Mouse (Mus musculus): ENCODE data around the gene Mefv.

DNA sequence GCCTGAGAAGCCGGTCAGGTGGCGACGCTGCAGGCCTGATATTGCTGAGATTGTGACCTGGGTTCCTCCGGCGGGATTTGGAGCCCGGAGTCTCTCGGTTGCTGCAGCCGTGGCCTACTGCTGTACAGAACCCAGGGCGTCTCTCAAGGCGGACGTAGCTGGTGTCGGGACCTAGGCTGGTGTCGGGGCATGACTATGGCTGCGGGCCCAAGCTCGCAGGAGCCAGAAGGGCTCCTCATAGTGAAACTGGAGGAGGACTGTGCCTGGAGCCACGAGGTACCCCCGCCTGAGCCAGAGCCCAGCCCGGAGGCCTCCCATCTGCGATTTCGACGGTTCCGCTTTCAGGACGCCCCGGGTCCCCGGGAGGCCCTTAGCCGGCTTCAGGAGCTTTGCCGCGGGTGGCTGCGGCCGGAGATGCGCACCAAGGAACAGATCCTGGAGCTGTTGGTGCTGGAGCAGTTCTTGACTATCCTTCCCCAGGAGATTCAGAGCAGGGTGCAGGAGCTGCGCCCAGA is 26.3 kb upstream of the Mefv start:
- TF ChIP-seq ZC3H11A (IDR thresholded peaks at IDR 0.05; ENCODE audit: borderline replicate concordance, low read depth, low read length) (no peak), HCFC1 (IDR thresholded peaks at IDR 0.05; ENCODE audit: borderline replicate concordance, insufficient read depth, low read length) (no peak), ZNF384 (IDR thresholded peaks at IDR 0.05; ENCODE audit: low read depth, low read length) (no peak)

Data from ES-E14 (cell line).